Mouse (Mus musculus) testis, adult 2 months (tissue): Measurements from ENCODE around the gene Il18. TPM values are rescaled to one million over a fixed set of nuclear protein-coding genes. Genes with fewer than 3 reads are reported as not detected.

ENCODE experiments used
- H3K27ac ChIP-seq: fragments of 200-500 bp; 2 replicates; pipeline ENCODE4 v1.5.1; 2012; ENCODE audit warnings: low read depth, low read length; ENCODE audit not compliant: control insufficient read depth, insufficient read depth
- H3K27me3 ChIP-seq: fragments of 200-500 bp; 2 replicates; pipeline ENCODE4 v1.6.1; 2012; ENCODE audit warnings: mild to moderate bottlenecking, low read length, moderate library complexity; ENCODE audit not compliant: control insufficient read depth, insufficient read depth
- H3K36me3 ChIP-seq: fragments of 200-500 bp; 2 replicates; pipeline ENCODE4 v1.6.1; 2012; ENCODE audit warnings: mild to moderate bottlenecking, low read length; ENCODE audit not compliant: control insufficient read depth, insufficient read depth
- H3K4me1 ChIP-seq: fragments of 200-500 bp; 2 replicates; pipeline ENCODE4 v1.6.1; 2012; ENCODE audit warnings: low read length; ENCODE audit not compliant: control insufficient read depth, insufficient read depth
- H3K4me3 ChIP-seq: fragments of 200-500 bp; 2 replicates; pipeline ENCODE4 v1.5.1; 2012; ENCODE audit warnings: low read depth, mild to moderate bottlenecking, low read length, moderate library complexity, mixed read lengths; ENCODE audit not compliant: control insufficient read depth
- CTCF ChIP-seq: fragments of 200-500 bp; IDR thresholded peaks from 2 replicates; pipeline ENCODE4 v1.5.1; 2012; ENCODE audit warnings: low read depth, mild to moderate bottlenecking, inconsistent platforms, low read length, moderate library complexity; ENCODE audit not compliant: control insufficient read depth, insufficient read depth, insufficient replicate concordance
- POLR2A ChIP-seq: fragments of 200-500 bp; IDR thresholded peaks from 2 replicates; pipeline ENCODE4 v1.6.1; 2012; ENCODE audit warnings: low read depth, mild to moderate bottlenecking, inconsistent platforms, low read length, moderate library complexity; ENCODE audit not compliant: control insufficient read depth
- polyA plus RNA-seq: library from polyadenylated mRNA; depleted of rRNA; stranded (reverse); fragments of >200 nt; gene quantifications from 2 replicates; pipeline ENCODE4 v1.2.3, GENCODE M21; 2012

Il18 gene
- polyA plus RNA-seq, 1 experiment, result 0.67 TPM

- no peaks in the 10 kb centered on the region for H3K4me1 ChIP-seq
- TF ChIP-seq POLR2A (no peak), CTCF (no peak)
- H3K27me3 ChIP-seq, result no peaks in the 10 kb centered on the region
- H3K4me3 ChIP-seq, result no peak overlapping the region
- no peaks in the 10 kb centered on the region for H3K36me3 ChIP-seq
- no peak overlapping the region for H3K27ac ChIP-seq
These were observed 5.7 kb upstream of the Il18 start for GRCm38 (mm10) chr9:50548936-50549335.

- TF ChIP-seq CTCF (no peak), POLR2A (no peak)
- no peaks in the 10 kb centered on the region for H3K4me1 ChIP-seq
- H3K27me3 ChIP-seq, result no peaks in the 10 kb centered on the region
- no peaks in the 10 kb centered on the region for H3K36me3 ChIP-seq
- H3K27ac ChIP-seq, result no peak overlapping the region
- no peak overlapping the region for H3K4me3 ChIP-seq
These were observed 2.4 kb upstream of the Il18 start for GRCm38 (mm10) chr9:50552206-50552605.

- TF ChIP-seq CTCF, result no peak
- no peak for TF ChIP-seq POLR2A
- Histone ChIP-seq H3K4me3 (no peak overlapping the region), H3K4me1 (no peaks in the 10 kb centered on the region), H3K27ac (no peak overlapping the region), H3K27me3 (no peaks in the 10 kb centered on the region), H3K36me3 (no peaks in the 10 kb centered on the region)
These were observed 1.1 kb upstream of the Il18 start for GRCm38 (mm10) chr9:50553547-50553946.

GRCm38 (mm10) chr9:50555094-50555446, 443 bp downstream of the Il18 start, which contains the start of gene Bco2:
TSS of gene Bco2 (minus strand) at chr9:50555181.
- Histone ChIP-seq H3K36me3 (no peaks in the 10 kb centered on the region), H3K27me3 (no peaks in the 10 kb centered on the region), H3K27ac (no peak within 1 kb of the TSS), H3K4me3 (no peak within 1 kb of the TSS), H3K4me1 (no peaks in the 10 kb centered on the region)
- TF ChIP-seq CTCF (no peak), POLR2A (no peak)

GRCm38 (mm10) chr9:50561145-50561917, 6.7 kb downstream of the Il18 start, which contains the start of gene Tex12:
TSS of gene Tex12 (minus strand) at chr9:50561325.
- H3K36me3 ChIP-seq, result no peaks in the 10 kb centered on the region
- TF ChIP-seq CTCF, result no peak
- TF ChIP-seq POLR2A, result peak; percentile 73
- no peaks in the 10 kb centered on the region for H3K27me3 ChIP-seq
- H3K4me3 ChIP-seq, result peak within 1 kb of the TSS; percentile 88
- peak within 1 kb of the TSS; percentile 76 for H3K27ac ChIP-seq
- H3K4me1 ChIP-seq, result no peaks in the 10 kb centered on the region

GRCm38 (mm10) chr9:50561918-50562360, 7.3 kb downstream of the Il18 start:
- H3K36me3 ChIP-seq, result no peaks in the 10 kb centered on the region
- TF ChIP-seq POLR2A, result no peak
- no peak for TF ChIP-seq CTCF
- no peaks in the 10 kb centered on the region for H3K4me1 ChIP-seq
- H3K27ac ChIP-seq, result no peak overlapping the region
- H3K4me3 ChIP-seq, result no peak overlapping the region
- H3K27me3 ChIP-seq, result no peaks in the 10 kb centered on the region

GRCm38 (mm10) chr9:50565173-50565572, 10.5 kb downstream of the Il18 start:
- H3K27me3 ChIP-seq, result no peaks in the 10 kb centered on the region
- no peaks in the 10 kb centered on the region for H3K4me1 ChIP-seq
- TF ChIP-seq POLR2A (no peak), CTCF (no peak)
- no peaks in the 10 kb centered on the region for H3K36me3 ChIP-seq
- no peak overlapping the region for H3K27ac ChIP-seq
- no peak overlapping the region for H3K4me3 ChIP-seq
